Mouse (Mus musculus) forebrain, embryonic 12.5 days (tissue): Measurements from ENCODE around the gene Grap. TPM values are rescaled to one million over a fixed set of nuclear protein-coding genes. Genes with fewer than 3 reads are reported as not detected.
A peak's percentile ranks its signal among the peaks of the same experiment; 100 is the strongest.

Source experiments
- ATAC-seq: fragments of 200-750 bp; cut with Nextera tagmentation; 2 replicates; pipeline ENCODE4 v1.8.0; 2017; ENCODE audit warnings: moderate TSS enrichment; ENCODE audit not compliant: low FRiP score
- H3K27ac ChIP-seq: fragments of 300-500 bp; sonication (generic); 2 replicates; pipeline ENCODE4 v1.5.1; 2016; ENCODE audit warnings: mild to moderate bottlenecking
- H3K27me3 ChIP-seq: fragments of 300-500 bp; sonication (generic); 2 replicates; pipeline ENCODE4 v1.6.1; 2016; ENCODE audit warnings: mild to moderate bottlenecking
- H3K36me3 ChIP-seq: fragments of 300-500 bp; sonication (generic); replicated peaks from 2 replicates; pipeline ENCODE4 v1.6.1; 2016; ENCODE audit warnings: mild to moderate bottlenecking
- H3K4me1 ChIP-seq: fragments of 300-500 bp; sonication (generic); 2 replicates; pipeline ENCODE4 v1.6.1; 2016
- H3K4me2 ChIP-seq: fragments of 300-500 bp; sonication (generic); 2 replicates; pipeline ENCODE4 v1.6.1; 2016; ENCODE audit warnings: mild to moderate bottlenecking, moderate library complexity
- H3K4me3 ChIP-seq: fragments of 300-500 bp; sonication (generic); replicated peaks from 2 replicates; pipeline ENCODE4 v1.5.1; 2016; ENCODE audit warnings: mild to moderate bottlenecking
- H3K9ac ChIP-seq: fragments of 300-500 bp; sonication (generic); 2 replicates; pipeline ENCODE4 v1.6.1; 2016; ENCODE audit warnings: mild to moderate bottlenecking
- H3K9me3 ChIP-seq: fragments of 300-500 bp; sonication (generic); 2 replicates; pipeline ENCODE4 v1.6.1; 2016
- WGBS: fragments of 180-500 bp; shearing (Covaris S2); methylation state at CpG from one replicate; pipeline ENCODE4 v1.1.7; 2016; 5-methylcytosine and 5-hydroxymethylcytosine counted together
- polyA plus RNA-seq: library from polyadenylated mRNA; unstranded; fragments of >200 nt; fragmentation: Nextera tagmentation; extraction: Ambion mirVana; gene quantifications from 2 replicates; pipeline ENCODE4 v1.2.1, GENCODE M21; 2016

Gene Grap
- polyA plus RNA-seq, 1 experiment from 2014 or later = 6.0 TPM

- 41% methylated on average over 7 of the region's 7 CpGs for WGBS
- no peaks in the 10 kb centered on the region for H3K4me1 ChIP-seq
- H3K4me3 ChIP-seq = no peak overlapping the region
- ATAC-seq = no peak
- no peak overlapping the region for H3K9ac ChIP-seq
- no peaks in the 10 kb centered on the region for H3K9me3 ChIP-seq
- H3K27me3 ChIP-seq = no peaks in the 10 kb centered on the region
- no peak overlapping the region for H3K4me2 ChIP-seq
- H3K27ac ChIP-seq = no peak overlapping the region
- no peaks in the 10 kb centered on the region for H3K36me3 ChIP-seq
Measured at GRCm38 (mm10) chr11:61665991-61666799, 13.1 kb downstream of the Grap start.

GRCm38 (mm10) chr11:61667248-61667647 is 14.2 kb downstream of the Grap start:
- H3K27me3 ChIP-seq = peaks cover 6% of the 10 kb centered on the region; the same call in 1 of the 2 replicates
- WGBS = 79% methylated on average over 5 of the region's 5 CpGs
- no peaks in the 10 kb centered on the region for H3K36me3 ChIP-seq
- ATAC-seq = no peak
- no peak overlapping the region for H3K9ac ChIP-seq
- H3K4me1 ChIP-seq = no peaks in the 10 kb centered on the region
- no peaks in the 10 kb centered on the region for H3K9me3 ChIP-seq
- H3K4me3 ChIP-seq = no peak overlapping the region
- no peak overlapping the region for H3K27ac ChIP-seq
- H3K4me2 ChIP-seq = no peak overlapping the region

GRCm38 (mm10) chr11:61667782-61668181 is 14.7 kb downstream of the Grap start:
- H3K27me3 ChIP-seq = peaks cover 11% of the 10 kb centered on the region; the same call in 1 of the 2 replicates
- H3K36me3 ChIP-seq = no peaks in the 10 kb centered on the region
- H3K27ac ChIP-seq = no peak overlapping the region
- no peak overlapping the region for H3K4me2 ChIP-seq
- 79% methylated on average over 5 of the region's 5 CpGs for WGBS
- no peak overlapping the region for H3K4me3 ChIP-seq
- H3K9ac ChIP-seq = no peak overlapping the region
- no peaks in the 10 kb centered on the region for H3K4me1 ChIP-seq
- no peak for ATAC-seq
- H3K9me3 ChIP-seq = no peaks in the 10 kb centered on the region

- H3K36me3 ChIP-seq = no peaks in the 10 kb centered on the region
- no peak overlapping the region for H3K27ac ChIP-seq
- no peak overlapping the region for H3K4me3 ChIP-seq
- ATAC-seq = no peak
- 84% methylated on average over 14 of the region's 14 CpGs for WGBS
- peaks cover 11% of the 10 kb centered on the region for H3K27me3 ChIP-seq
- peaks cover 9% of the 10 kb centered on the region for H3K4me1 ChIP-seq
- H3K9ac ChIP-seq = no peak overlapping the region
- H3K4me2 ChIP-seq = no peak overlapping the region
- no peaks in the 10 kb centered on the region for H3K9me3 ChIP-seq
Measured at GRCm38 (mm10) chr11:61669492-61670490, 16.7 kb downstream of the Grap start.

GRCm38 (mm10) chr11:61671781-61672383 is 18.8 kb downstream of the Grap start:
- 65% methylated on average over 19 of the region's 19 CpGs for WGBS
- Histone ChIP-seq H3K4me1 (peaks cover 17% of the 10 kb centered on the region), H3K9me3 (no peaks in the 10 kb centered on the region), H3K9ac (no peak overlapping the region), H3K36me3 (no peaks in the 10 kb centered on the region), H3K27me3 (peaks cover 15% of the 10 kb centered on the region), H3K4me3 (no peak overlapping the region), H3K4me2 (no peak overlapping the region), H3K27ac (no peak overlapping the region)
- no peak for ATAC-seq

GRCm38 (mm10) chr11:61673686-61674085 is 20.6 kb downstream of the Grap start:
- Histone ChIP-seq H3K4me1 (peaks cover 17% of the 10 kb centered on the region), H3K9me3 (no peaks in the 10 kb centered on the region), H3K4me3 (no peak overlapping the region), H3K4me2 (no peak overlapping the region), H3K36me3 (no peaks in the 10 kb centered on the region), H3K27me3 (peaks cover 17% of the 10 kb centered on the region), H3K27ac (no peak overlapping the region), H3K9ac (no peak overlapping the region)
- 39% methylated on average over 8 of the region's 8 CpGs for WGBS
- no peak for ATAC-seq

GRCm38 (mm10) chr11:61674151-61674838 is 21.2 kb downstream of the Grap start:
- H3K27ac ChIP-seq = 0 out of 2 replicates have a peak overlapping the region, but pooled peaks have one; percentile 19
- peak overlapping the region; percentile 24; the same call in 1 of the 2 replicates for H3K4me2 ChIP-seq
- H3K4me1 ChIP-seq = peaks cover 17% of the 10 kb centered on the region

GRCm38 (mm10) chr11:61674839-61675159 is 21.7 kb downstream of the Grap start:
- peaks cover 20% of the 10 kb centered on the region for H3K27me3 ChIP-seq
- no peaks in the 10 kb centered on the region for H3K9me3 ChIP-seq
- H3K4me2 ChIP-seq = peak overlapping the region; percentile 24; the same call in 1 of the 2 replicates
- 0 out of 2 replicates have a peak overlapping the region, but pooled peaks have one; percentile 19 for H3K27ac ChIP-seq
- peaks cover 17% of the 10 kb centered on the region for H3K4me1 ChIP-seq
- H3K36me3 ChIP-seq = no peaks in the 10 kb centered on the region
- ATAC-seq = peak; percentile 72
- H3K9ac ChIP-seq = no peak overlapping the region
- H3K4me3 ChIP-seq = no peak overlapping the region
- WGBS = 4% methylated on average over 8 of the region's 8 CpGs

More at GRCm38 (mm10) chr11:61674151-61674838, 21.2 kb downstream of the Grap start:
- Histone ChIP-seq H3K4me3 (no peak overlapping the region), H3K9me3 (no peaks in the 10 kb centered on the region), H3K27me3 (peaks cover 20% of the 10 kb centered on the region), H3K36me3 (no peaks in the 10 kb centered on the region), H3K9ac (no peak overlapping the region)
- peak; percentile 80; the same call in 1 of the 2 replicates for ATAC-seq
- WGBS = 24% methylated on average over 19 of the region's 19 CpGs

- Histone ChIP-seq H3K4me2 (no peak overlapping the region), H3K36me3 (no peaks in the 10 kb centered on the region), H3K4me1 (peaks cover 17% of the 10 kb centered on the region), H3K4me3 (no peak overlapping the region), H3K27ac (no peak overlapping the region), H3K9ac (no peak overlapping the region), H3K9me3 (no peaks in the 10 kb centered on the region), H3K27me3 (peaks cover 21% of the 10 kb centered on the region)
- WGBS = 69% methylated on average over 2 of the region's 2 CpGs
- no peak for ATAC-seq
Measured at GRCm38 (mm10) chr11:61675332-61675731, 22.3 kb downstream of the Grap start.

- H3K4me2 ChIP-seq = no peak overlapping the region
- no peak for ATAC-seq
- peaks cover 17% of the 10 kb centered on the region for H3K4me1 ChIP-seq
- H3K9me3 ChIP-seq = no peaks in the 10 kb centered on the region
- WGBS = 77% methylated on average over 7 of the region's 7 CpGs
- H3K9ac ChIP-seq = no peak overlapping the region
- no peak overlapping the region for H3K27ac ChIP-seq
- H3K36me3 ChIP-seq = no peaks in the 10 kb centered on the region
- H3K27me3 ChIP-seq = peaks cover 23% of the 10 kb centered on the region
- H3K4me3 ChIP-seq = no peak overlapping the region
Measured at GRCm38 (mm10) chr11:61676216-61676854, 23.3 kb downstream of the Grap start.

- ATAC-seq = no peak
- Histone ChIP-seq H3K4me1 (peaks cover 17% of the 10 kb centered on the region), H3K9ac (no peak overlapping the region), H3K9me3 (no peaks in the 10 kb centered on the region), H3K27me3 (peaks cover 15% of the 10 kb centered on the region), H3K36me3 (no peaks in the 10 kb centered on the region), H3K4me2 (no peak overlapping the region), H3K27ac (no peak overlapping the region), H3K4me3 (no peak overlapping the region)
- 92% methylated on average over 4 of the region's 4 CpGs for WGBS
Measured at GRCm38 (mm10) chr11:61677709-61678108, 24.6 kb downstream of the Grap start.
